In genomic region chr10:117398044-117398780, GRCm38 (mm10) we compare ENCODE assay signal across 17 mouse cellular contexts. TPM values are rescaled to one million over a fixed set of nuclear protein-coding genes. Genes with fewer than 3 reads are reported as not detected.
DNase-seq lines count a peak whose midpoint lies in the region; ATAC-seq and TF ChIP-seq lines count a peak whose summit lies in the region.
"Had no signal": no experiment of that assay in that cellular context is flagged by ENCODE, and none has a peak within 500 bp of the region (broad histone marks: within the 10 kb centered on the region; RNA-seq: fewer than 3 reads in every experiment).

No protein-coding gene starts in this region.

- no peak overlapping the region for H3K4me3 ChIP-seq in lung, adult 2 months (replicated peaks; ENCODE audit: extremely low read depth, low read depth, low read length)
- H3K4me3 ChIP-seq: embryonic facial prominence, embryonic 10.5 days; heart, adult 2 months; lung, embryonic 15.5 days had no signal

- DNase-seq in lung, postnatal 4 days: peak; percentile 33 to 39
- DNase-seq in lung, adult 2 months: no peak
- peak; percentile 44 for DNase-seq in ZHBTc4 (ENCODE audit: low read depth, low spot score)
- peak; percentile 76 for DNase-seq in naive thymus-derived CD4-positive, alpha-beta T cell, adult 2 months (ENCODE audit: low read depth)
- peak; percentile 41 to 47 for DNase-seq in thymus, postnatal 36 days
- DNase-seq in ovary, postnatal 14 days (ENCODE audit: low spot score): no peak
- DNase-seq in embryo, embryonic 9.5 days (ENCODE audit: extremely low spot score): no peak
- DNase-seq: cerebellum, adult 11 months; heart, adult 2 months; heart, postnatal 10 days; layer of hippocampus, adult 9-11 months; right cerebral cortex, postnatal 25 days had no signal

- TF ChIP-seq CTCF in lung, adult 2 months (IDR thresholded peaks at IDR 0.05; ENCODE audit: insufficient read depth, low read length): no peak

- H3K4me1 ChIP-seq in lung, adult 2 months (ENCODE audit: control insufficient read depth, insufficient read depth, low read length): peaks cover 8% of the 10 kb centered on the region

- ATAC-seq in megakaryocyte-erythroid progenitor cell, adult 5-6 weeks (replicated peaks; ENCODE audit: low FRiP score, low TSS enrichment, poor library complexity, severe bottlenecking): no peak
- ATAC-seq: hindbrain, postnatal 0 days; midbrain, embryonic 16.5 days had no signal

- 66% methylated on average over 18 of the region's 18 CpGs for WGBS in lung, adult 2 months

- TF ChIP-seq POLR2A in lung, adult 2 months (IDR thresholded peaks at IDR 0.05; ENCODE audit: borderline replicate concordance, extremely low read depth, low read depth, low read length): no peak

RNA-seq across cellular contexts. Expression of gene Cpsf6, which starts 18.4 kb away (rescaled TPM):
- polyA plus RNA-seq in lung, adult 2 months (2012; rRNA removed): 51.7 and 57.9 TPM in 2 replicates
- total RNA-seq in megakaryocyte-erythroid progenitor cell, adult 5-6 weeks (2014; fragmentation: Nextera tagmentation): 132 and 163 TPM in 2 replicates
- 142 and 153 TPM in 2 replicates for total RNA-seq in megakaryocyte-erythroid progenitor cell, adult 5-6 weeks (2017)

Comparison
In these comparisons a context has a peak if more than half of its experiments do, and no peak if none do; other contexts are left out.
1. DNase-seq: peak in lung, postnatal 4 days (2 of 2), ZHBTc4 (single experiment), naive thymus-derived CD4-positive, alpha-beta T cell, adult 2 months (single experiment) and thymus, postnatal 36 days (2 of 2); none in lung, adult 2 months (single experiment), ovary, postnatal 14 days (single experiment) and embryo, embryonic 9.5 days (single experiment).